Mouse (Mus musculus): Measurements from ENCODE around the gene Sprr2a1.

DNA sequence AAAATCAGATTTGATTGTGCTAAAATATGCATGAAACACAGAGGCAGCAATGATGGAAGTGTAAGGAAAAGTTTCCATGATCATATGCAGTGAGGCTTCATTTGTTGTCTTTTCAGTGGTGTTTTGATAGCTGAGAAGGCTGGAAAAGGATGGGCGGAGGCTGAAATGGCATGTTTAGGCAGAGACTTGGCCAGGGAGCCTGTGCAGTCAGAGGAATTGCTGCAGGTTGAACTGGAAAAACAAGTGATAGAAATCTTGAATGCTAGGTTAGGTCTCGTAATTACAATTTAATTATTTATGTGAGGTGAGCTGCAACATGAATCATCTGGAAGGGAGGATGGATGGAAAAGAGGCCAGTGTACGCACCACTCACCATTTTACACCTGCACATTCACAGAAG, 45.8 kb upstream of the Sprr2a1 start:
- TF ChIP-seq CTCF (conservative IDR thresholded peaks at IDR 0.05; ENCODE audit: low read length) = no peak
- no peak for TF ChIP-seq NANOG (IDR thresholded peaks at IDR 0.05; ENCODE audit: borderline replicate concordance, low read length)

Data from E14TG2a.4 (cell line).